Mouse (Mus musculus): ENCODE data around the gene Ogfod1.

GRCm38 (mm10) chr8:93998961-93999360 lies 38.0 kb upstream of the Ogfod1 start:
- TF ChIP-seq CTCF (IDR thresholded peaks at IDR 0.05) (no peak), EP300 (IDR thresholded peaks at IDR 0.05) (no peak)

Data from lung, postnatal 0 days (tissue).